Comparison of ENCODE assay signal across 8 mouse cellular contexts in the genomic region with DNA sequence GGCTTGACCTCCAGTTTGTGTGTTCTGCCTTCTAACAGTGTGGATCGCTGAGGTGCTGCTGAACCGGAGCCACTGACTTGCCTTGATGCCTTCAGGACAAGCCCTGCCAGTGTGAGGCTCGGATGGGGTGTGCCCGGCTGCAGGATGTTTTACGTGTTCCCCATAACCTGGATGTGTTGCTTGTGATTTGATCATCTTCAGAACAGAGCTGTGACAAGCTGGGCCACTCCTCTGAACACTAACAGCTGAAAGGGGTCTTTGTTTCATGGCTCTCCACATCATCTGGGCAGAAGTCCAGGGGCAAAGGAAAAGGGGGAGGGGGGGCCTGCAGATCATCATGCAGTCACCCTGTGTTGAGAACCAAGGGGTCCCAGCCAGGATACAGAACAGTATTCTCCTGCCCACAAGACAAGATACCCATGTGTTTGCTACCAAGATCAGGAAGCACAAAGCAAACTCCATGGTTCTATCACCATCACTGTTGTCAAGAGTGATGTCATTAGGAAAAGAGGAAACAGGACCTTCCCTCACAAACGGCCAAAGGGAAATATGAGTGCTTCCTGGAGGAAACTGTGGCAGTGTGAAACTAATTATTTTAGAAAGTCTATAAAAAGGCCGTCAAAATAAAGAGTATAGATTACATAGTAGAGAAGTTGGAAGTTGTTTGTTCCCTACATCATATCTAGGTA. TPM values are rescaled to one million over a fixed set of nuclear protein-coding genes. Genes with fewer than 3 reads are reported as not detected.
A peak's percentile ranks its signal among the peaks of the same experiment; 100 is the strongest.
DNase-seq lines count a peak whose midpoint lies in the region; ATAC-seq and TF ChIP-seq lines count a peak whose summit lies in the region.
"Had no signal": no experiment of that assay in that cellular context is flagged by ENCODE, and none has a peak within 500 bp of the region (broad histone marks: within the 10 kb centered on the region; RNA-seq: fewer than 3 reads in every experiment).

No protein-coding gene starts in this region.

- no peak overlapping the region for H3ac ChIP-seq in myocyte (ENCODE audit: control insufficient read depth, insufficient read length)

- no peak for DNase-seq in kidney, postnatal 14 days
- DNase-seq in thymus, postnatal 10 days (ENCODE audit: low spot score in 2 of 2) = no peak
- no peak for DNase-seq in urinary bladder, postnatal 10 days (ENCODE audit: low spot score)
- DNase-seq: gastrocnemius, postnatal 10 days had no signal

- peak; percentile 57 for ATAC-seq in kidney, embryonic 16.5 days (ENCODE audit: low FRiP score, low TSS enrichment)
- ATAC-seq in embryonic facial prominence, embryonic 13.5 days (ENCODE audit: insufficient number of reproducible peaks, insufficient read depth, low FRiP score, low TSS enrichment, low read depth) = 0 out of 2 replicates have a peak, but pooled peaks have one; percentile 26
- peak; percentile 38 for ATAC-seq in hindbrain, embryonic 12.5 days (ENCODE audit: low FRiP score)

- no peaks in the 10 kb centered on the region for H3K36me3 ChIP-seq in kidney, embryonic 16.5 days (ENCODE audit: insufficient read depth, low read length)
- no peaks in the 10 kb centered on the region for H3K36me3 ChIP-seq in embryonic facial prominence, embryonic 13.5 days
- H3K36me3 ChIP-seq in hindbrain, embryonic 12.5 days = no peaks in the 10 kb centered on the region
- no peaks in the 10 kb centered on the region for H3K36me3 ChIP-seq in myocyte (ENCODE audit: control insufficient read depth, insufficient read depth)

- no peaks in the 10 kb centered on the region for H3K79me2 ChIP-seq in myocyte (ENCODE audit: control insufficient read depth, insufficient read depth)

- H3K9ac ChIP-seq in kidney, embryonic 16.5 days (replicated peaks; ENCODE audit: low read length) = peak overlapping the region; percentile 19; the same call in 1 of the 2 replicates
- no peak overlapping the region for H3K9ac ChIP-seq in embryonic facial prominence, embryonic 13.5 days
- no peak overlapping the region for H3K9ac ChIP-seq in hindbrain, embryonic 12.5 days

- peak overlapping the region; percentile 39 for H3K4me2 ChIP-seq in kidney, embryonic 16.5 days (replicated peaks; ENCODE audit: low read depth, low read length)
- H3K4me2 ChIP-seq in embryonic facial prominence, embryonic 13.5 days = peak overlapping the region; percentile 43
- H3K4me2 ChIP-seq in hindbrain, embryonic 12.5 days (replicated peaks) = peak overlapping the region; percentile 22; the same call in 1 of the 2 replicates
- peak overlapping the region; percentile 22 for H3K4me2 ChIP-seq in myocyte (ENCODE audit: low read depth)

- 40% methylated on average over 7 of the region's 7 CpGs for WGBS in kidney, embryonic 16.5 days
- WGBS in embryonic facial prominence, embryonic 13.5 days = 35% methylated on average over 7 of the region's 7 CpGs
- WGBS in hindbrain, embryonic 12.5 days = 57% methylated on average over 7 of the region's 7 CpGs

- no peak for TF ChIP-seq POLR2A in myocyte (IDR thresholded peaks at IDR 0.05; ENCODE audit: insufficient read length, low read depth)

- H3K27ac ChIP-seq in kidney, embryonic 16.5 days (ENCODE audit: low read length) = peak overlapping the region; percentile 62; the same call in 1 of the 2 replicates
- H3K27ac ChIP-seq in embryonic facial prominence, embryonic 13.5 days = peak overlapping the region; percentile 68
- peak overlapping the region; percentile 57 for H3K27ac ChIP-seq in hindbrain, embryonic 12.5 days

- no peaks in the 10 kb centered on the region for H3K9me3 ChIP-seq in kidney, embryonic 16.5 days (ENCODE audit: low read length)
- no peaks in the 10 kb centered on the region for H3K9me3 ChIP-seq in embryonic facial prominence, embryonic 13.5 days
- no peaks in the 10 kb centered on the region for H3K9me3 ChIP-seq in hindbrain, embryonic 12.5 days (replicated peaks)

- H3K4me3 ChIP-seq in kidney, embryonic 16.5 days (ENCODE audit: low read length) = no peak overlapping the region
- peak overlapping the region; percentile 9; the same call in 1 of the 2 replicates for H3K4me3 ChIP-seq in embryonic facial prominence, embryonic 13.5 days
- no peak overlapping the region for H3K4me3 ChIP-seq in hindbrain, embryonic 12.5 days
- H3K4me3 ChIP-seq in myocyte = no peak overlapping the region

- no peaks in the 10 kb centered on the region for H3K27me3 ChIP-seq in kidney, embryonic 16.5 days (ENCODE audit: insufficient read depth, low read length)
- no peaks in the 10 kb centered on the region for H3K27me3 ChIP-seq in embryonic facial prominence, embryonic 13.5 days
- H3K27me3 ChIP-seq in hindbrain, embryonic 12.5 days = no peaks in the 10 kb centered on the region
- no peaks in the 10 kb centered on the region for H3K27me3 ChIP-seq in myocyte (ENCODE audit: control insufficient read depth, insufficient read depth, insufficient read length)

- peaks cover 10% of the 10 kb centered on the region; the same call in 1 of the 2 replicates for H3K4me1 ChIP-seq in kidney, embryonic 16.5 days (ENCODE audit: insufficient read depth, low read length)
- peaks cover 15% of the 10 kb centered on the region for H3K4me1 ChIP-seq in embryonic facial prominence, embryonic 13.5 days
- no peaks in the 10 kb centered on the region for H3K4me1 ChIP-seq in hindbrain, embryonic 12.5 days

TF ChIP-seq in myocyte, 11 proteins besides CTCF, POLR2A, EP300 and RAD21:
- TF ChIP-seq SRF (IDR thresholded peaks at IDR 0.05; ENCODE audit: control insufficient read depth, insufficient read length, low read depth) (no peak), CEBPB (IDR thresholded peaks at IDR 0.05; ENCODE audit: insufficient read depth, poor library complexity, severe bottlenecking) (0 out of 2 replicates have a peak, but pooled peaks have one; percentile 30)

RNA-seq across cellular contexts. Expression of gene Hao1, which starts 25.9 kb away (rescaled TPM):
- 0.07 TPM in 1 of 2 replicates, not detected in the other for polyA plus RNA-seq in kidney, embryonic 16.5 days (2015; fragmentation: Nextera tagmentation; extraction: Ambion mirVana)
- 0.12 and 0.13 TPM in 2 replicates for polyA plus RNA-seq in embryonic facial prominence, embryonic 13.5 days (2015; fragmentation: Nextera tagmentation; extraction: Ambion mirVana)
- polyA plus RNA-seq in hindbrain, embryonic 12.5 days (2016; fragmentation: Nextera tagmentation; extraction: Ambion mirVana) = not detected in 2 replicates
- polyA plus RNA-seq in myocyte (2012; fragmentation: generic; extraction: Trizol) = 0.13 TPM
